Mouse (Mus musculus) forebrain, embryonic 11.5 days (tissue): ENCODE results near the gene Gtf2f2. TPM values are rescaled to one million over a fixed set of nuclear protein-coding genes. Genes with fewer than 3 reads are reported as not detected.

ENCODE experiments used
- ATAC-seq: fragments of 200-750 bp; cut with Nextera tagmentation; replicated peaks from 2 replicates; pipeline ENCODE4 v1.8.0; 2017; ENCODE audit warnings: moderate TSS enrichment; ENCODE audit not compliant: low FRiP score
- DNase-seq: peaks from one replicate; pipeline ENCODE4 v3.0.0-alpha.2; 2017; ENCODE audit warnings: low spot score
- H3K27ac ChIP-seq: fragments of 300-500 bp; sonication (generic); 2 replicates; pipeline ENCODE4 v1.5.1; 2014; ENCODE audit warnings: low read depth, low read length
- H3K27me3 ChIP-seq: fragments of 300-500 bp; sonication (generic); 2 replicates; pipeline ENCODE4 v1.6.1; 2014; ENCODE audit warnings: mild to moderate bottlenecking, low read length, mixed read lengths; ENCODE audit not compliant: control insufficient read depth, insufficient read depth
- H3K36me3 ChIP-seq: fragments of 300-500 bp; sonication (generic); 2 replicates; pipeline ENCODE4 v1.6.1; 2014; ENCODE audit warnings: mild to moderate bottlenecking, low read length, moderate library complexity, mixed read lengths; ENCODE audit not compliant: control insufficient read depth, insufficient read depth
- H3K4me1 ChIP-seq: fragments of 300-500 bp; sonication (generic); replicated peaks from 2 replicates; pipeline ENCODE4 v1.6.1; 2014; ENCODE audit warnings: low read length, mixed read lengths; ENCODE audit not compliant: control insufficient read depth, insufficient read depth
- H3K4me2 ChIP-seq: fragments of 300-500 bp; sonication (generic); 2 replicates; pipeline ENCODE4 v1.6.1; 2014; ENCODE audit warnings: low read depth, mild to moderate bottlenecking, low read length, moderate library complexity, mixed read lengths; ENCODE audit not compliant: severe bottlenecking
- H3K4me3 ChIP-seq: fragments of 300-500 bp; sonication (generic); 2 replicates; pipeline ENCODE4 v1.5.1; 2014; ENCODE audit warnings: low read depth, low read length
- H3K9ac ChIP-seq: fragments of 300-500 bp; sonication (generic); 2 replicates; pipeline ENCODE4 v1.6.1; 2014; ENCODE audit warnings: low read length
- H3K9me3 ChIP-seq: fragments of 300-500 bp; sonication (generic); 2 replicates; pipeline ENCODE4 v1.6.1; 2016; ENCODE audit warnings: low read length, mixed read lengths; ENCODE audit not compliant: control insufficient read depth
- whole genome bisulfite sequencing: fragments of 180-500 bp; shearing (Covaris S2); extraction: QIAGEN DNeasy Blood & Tissue Kit; methylation state at CpG from one replicate; pipeline ENCODE4 v1.1.7; 2014; 5-methylcytosine and 5-hydroxymethylcytosine counted together
- polyA plus RNA-seq: library from polyadenylated mRNA; unstranded; fragments of >200 nt; fragmentation: Nextera tagmentation; extraction: Ambion mirVana; gene quantifications from 2 replicates; pipeline ENCODE4 v1.2.1, GENCODE M21; 2014

The Gtf2f2 gene
- polyA plus RNA-seq, 1 experiment from 2014 or later, result 57.0 TPM

GRCm38 (mm10) chr14:75923314-75924052, 87.2 kb downstream of the Gtf2f2 start:
- Histone ChIP-seq H3K9me3 (no peaks in the 10 kb centered on the region), H3K9ac (no peak overlapping the region), H3K36me3 (no peaks in the 10 kb centered on the region), H3K4me2 (no peak overlapping the region), H3K4me3 (no peak overlapping the region), H3K27ac (no peak overlapping the region), H3K4me1 (0 out of 2 replicates have a peak, but pooled peaks cover 2% of the 10 kb centered on the region), H3K27me3 (no peaks in the 10 kb centered on the region)
- no peak for ATAC-seq
- WGBS, result 94% methylated on average over 1 of the region's 1 CpGs
- DNase-seq, result no peak

- no peaks in the 10 kb centered on the region for H3K36me3 ChIP-seq
- no peak for ATAC-seq
- no peaks in the 10 kb centered on the region for H3K27me3 ChIP-seq
- no peak overlapping the region for H3K4me3 ChIP-seq
- no peak overlapping the region for H3K27ac ChIP-seq
- H3K4me1 ChIP-seq, result no peaks in the 10 kb centered on the region
- no peak overlapping the region for H3K4me2 ChIP-seq
- no peak for DNase-seq
- WGBS, result 96% methylated on average over 2 of the region's 2 CpGs
- H3K9me3 ChIP-seq, result no peaks in the 10 kb centered on the region
- no peak overlapping the region for H3K9ac ChIP-seq
These were observed 98.0 kb downstream of the Gtf2f2 start for GRCm38 (mm10) chr14:75912665-75913064.

GRCm38 (mm10) chr14:75911968-75912367, 98.7 kb downstream of the Gtf2f2 start:
- H3K4me3 ChIP-seq, result no peak overlapping the region
- H3K27ac ChIP-seq, result no peak overlapping the region
- ATAC-seq, result no peak
- whole genome bisulfite sequencing, result 76% methylated on average over 6 of the region's 6 CpGs
- no peaks in the 10 kb centered on the region for H3K36me3 ChIP-seq
- H3K9me3 ChIP-seq, result no peaks in the 10 kb centered on the region
- H3K9ac ChIP-seq, result no peak overlapping the region
- no peaks in the 10 kb centered on the region for H3K27me3 ChIP-seq
- no peaks in the 10 kb centered on the region for H3K4me1 ChIP-seq
- H3K4me2 ChIP-seq, result no peak overlapping the region
- no peak for DNase-seq

- Histone ChIP-seq H3K4me3 (no peak overlapping the region), H3K4me2 (no peak overlapping the region), H3K27ac (no peak overlapping the region), H3K36me3 (peaks cover 5% of the 10 kb centered on the region; the same call in 1 of the 2 replicates), H3K27me3 (no peaks in the 10 kb centered on the region), H3K9ac (no peak overlapping the region), H3K4me1 (no peaks in the 10 kb centered on the region), H3K9me3 (no peaks in the 10 kb centered on the region)
- no peak for DNase-seq
- WGBS, result 88% methylated on average over 8 of the region's 8 CpGs
- no peak for ATAC-seq
These were observed 103.7 kb downstream of the Gtf2f2 start for GRCm38 (mm10) chr14:75906931-75907330.

GRCm38 (mm10) chr14:75904972-75905371, 105.7 kb downstream of the Gtf2f2 start:
- H3K4me1 ChIP-seq, result peaks cover 5% of the 10 kb centered on the region; the same call in 1 of the 2 replicates
- ATAC-seq (no peak), DNase-seq (no peak)
- H3K4me3 ChIP-seq, result no peak overlapping the region
- H3K27ac ChIP-seq, result no peak overlapping the region
- H3K9ac ChIP-seq, result no peak overlapping the region
- H3K36me3 ChIP-seq, result peaks cover 5% of the 10 kb centered on the region; the same call in 1 of the 2 replicates
- WGBS, result 94% methylated on average over 3 of the region's 3 CpGs
- no peaks in the 10 kb centered on the region for H3K27me3 ChIP-seq
- H3K4me2 ChIP-seq, result no peak overlapping the region
- H3K9me3 ChIP-seq, result no peaks in the 10 kb centered on the region

- whole genome bisulfite sequencing, result 91% methylated on average over 3 of the region's 3 CpGs
- H3K4me2 ChIP-seq, result no peak overlapping the region
- no peak for DNase-seq
- no peaks in the 10 kb centered on the region for H3K9me3 ChIP-seq
- H3K27me3 ChIP-seq, result no peaks in the 10 kb centered on the region
- peaks cover 5% of the 10 kb centered on the region; the same call in 1 of the 2 replicates for H3K4me1 ChIP-seq
- H3K4me3 ChIP-seq, result no peak overlapping the region
- no peak overlapping the region for H3K27ac ChIP-seq
- ATAC-seq, result no peak
- no peak overlapping the region for H3K9ac ChIP-seq
- peaks cover 5% of the 10 kb centered on the region; the same call in 1 of the 2 replicates for H3K36me3 ChIP-seq
These were observed 107.5 kb downstream of the Gtf2f2 start for GRCm38 (mm10) chr14:75903131-75903530.

- 0 out of 2 replicates have a peak overlapping the region, but pooled peaks have one; percentile 4 for H3K27ac ChIP-seq
- no peak overlapping the region for H3K4me3 ChIP-seq
- WGBS, result 87% methylated on average over 2 of the region's 2 CpGs
- H3K4me2 ChIP-seq, result no peak overlapping the region
- ATAC-seq, result no peak
- H3K27me3 ChIP-seq, result no peaks in the 10 kb centered on the region
- no peak overlapping the region for H3K9ac ChIP-seq
- no peak for DNase-seq
- H3K9me3 ChIP-seq, result no peaks in the 10 kb centered on the region
- H3K36me3 ChIP-seq, result peaks cover 5% of the 10 kb centered on the region; the same call in 1 of the 2 replicates
- H3K4me1 ChIP-seq, result peaks cover 5% of the 10 kb centered on the region; the same call in 1 of the 2 replicates
These were observed 108.7 kb downstream of the Gtf2f2 start for GRCm38 (mm10) chr14:75902013-75902412.

GRCm38 (mm10) chr14:75900793-75901499, 109.7 kb downstream of the Gtf2f2 start:
- Histone ChIP-seq H3K9ac (peak overlapping the region; percentile 16; the same call in 1 of the 2 replicates), H3K4me3 (no peak overlapping the region), H3K9me3 (no peaks in the 10 kb centered on the region), H3K27ac (peak overlapping the region; percentile 65), H3K4me2 (no peak overlapping the region), H3K4me1 (peaks cover 5% of the 10 kb centered on the region; the same call in 1 of the 2 replicates), H3K27me3 (no peaks in the 10 kb centered on the region), H3K36me3 (peaks cover 5% of the 10 kb centered on the region; the same call in 1 of the 2 replicates)
- ATAC-seq (peak; percentile 63; the same call in 1 of the 2 replicates), DNase-seq (no peak)
- WGBS, result 52% methylated on average over 5 of the region's 5 CpGs
